Comparison of ENCODE assay signal across 8 mouse cellular contexts in the genomic region with DNA sequence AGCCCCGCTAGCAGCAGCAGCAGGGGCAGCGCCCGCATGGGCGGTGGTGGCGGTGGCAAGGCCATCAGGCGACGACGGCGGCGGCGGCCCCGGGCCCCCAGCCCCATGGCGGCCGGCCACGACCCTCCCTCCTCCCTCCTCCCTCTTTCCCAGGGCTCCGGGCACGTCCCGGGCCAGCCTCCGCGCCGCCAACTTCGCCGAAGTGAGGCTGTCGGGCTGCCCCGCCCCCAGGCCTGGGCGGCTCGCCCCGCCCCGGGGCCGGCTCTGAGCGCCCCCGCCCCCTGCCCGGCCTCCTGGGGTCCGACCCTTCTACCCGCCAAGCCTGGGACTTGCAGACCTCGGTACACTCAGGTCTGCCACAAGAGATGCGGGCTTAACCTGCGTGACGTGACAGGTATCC. TPM values are rescaled to one million over a fixed set of nuclear protein-coding genes. Genes with fewer than 3 reads are reported as not detected.
A peak's percentile ranks its signal among the peaks of the same experiment; 100 is the strongest.
DNase-seq lines count a peak whose midpoint lies in the region; ATAC-seq and TF ChIP-seq lines count a peak whose summit lies in the region.

A gene (minus strand): TSS at position 166 of the 400 bp plus-strand sequence.

- TF ChIP-seq EP300 in lung, postnatal 0 days (IDR thresholded peaks at IDR 0.05), result no peak

- DNase-seq in kidney, adult 11 months, result peak; percentile 26
- no peak for DNase-seq in kidney, adult 9 months
- peak; percentile 81 for DNase-seq in brain, embryonic 14.5 days (ENCODE audit: low read depth)
- peak; percentile 58 to 63 for DNase-seq in heart, adult 18-20 months
- DNase-seq in kidney, adult 18-20 months, result peak; percentile 59
- peak; percentile 67 for DNase-seq in lung, postnatal 0 days (ENCODE audit: low spot score)
- no peak for DNase-seq in frontal cortex, adult 2 months (ENCODE audit: extremely low spot score in 1 of 2, low spot score in 1 of 2)

- H3K36me3 ChIP-seq in lung, postnatal 0 days (ENCODE audit: insufficient read depth, low read length), result no peaks in the 10 kb centered on the region
- H3K36me3 ChIP-seq in stomach, embryonic 15.5 days, result no peaks in the 10 kb centered on the region

- H3K27ac ChIP-seq in lung, postnatal 0 days (ENCODE audit: low read length), result peak within 1 kb of the TSS; percentile 66
- peak within 1 kb of the TSS; percentile 93 for H3K27ac ChIP-seq in stomach, embryonic 15.5 days

- H3K27me3 ChIP-seq in lung, postnatal 0 days (replicated peaks; ENCODE audit: insufficient read depth, low read length), result peaks cover 4% of the 10 kb centered on the region; the same call in 1 of the 2 replicates
- no peaks in the 10 kb centered on the region for H3K27me3 ChIP-seq in stomach, embryonic 15.5 days (replicated peaks)

- H3K9me3 ChIP-seq in lung, postnatal 0 days (ENCODE audit: low read length), result no peaks in the 10 kb centered on the region
- H3K9me3 ChIP-seq in stomach, embryonic 15.5 days, result no peaks in the 10 kb centered on the region

- 2% methylated on average over 23 of the region's 39 CpGs for WGBS in lung, postnatal 0 days
- under 1% methylated on average over 32 of the region's 39 CpGs for WGBS in stomach, embryonic 15.5 days

- TF ChIP-seq POLR2A in brain, embryonic 14.5 days (IDR thresholded peaks at IDR 0.05; ENCODE audit: borderline replicate concordance, extremely low read depth, insufficient read depth, insufficient read length, poor library complexity, severe bottlenecking), result peak; percentile 51; the same call in 1 of the 2 replicates

- TF ChIP-seq CTCF in brain, embryonic 14.5 days (IDR thresholded peaks at IDR 0.05; ENCODE audit: borderline replicate concordance, extremely low read depth, insufficient read depth, insufficient read length), result no peak
- no peak for TF ChIP-seq CTCF in lung, postnatal 0 days (IDR thresholded peaks at IDR 0.05)

- H3K4me1 ChIP-seq in lung, postnatal 0 days (ENCODE audit: insufficient read depth, low read depth, low read length), result no peaks in the 10 kb centered on the region; the same call in 1 of the 2 replicates
- H3K4me1 ChIP-seq in stomach, embryonic 15.5 days, result peaks cover 34% of the 10 kb centered on the region

- H3K9ac ChIP-seq in lung, postnatal 0 days (replicated peaks; ENCODE audit: low read depth), result peak within 1 kb of the TSS; percentile 36
- peak within 1 kb of the TSS; percentile 73 for H3K9ac ChIP-seq in stomach, embryonic 15.5 days

- peak within 1 kb of the TSS; percentile 50 for H3K4me3 ChIP-seq in lung, postnatal 0 days (ENCODE audit: low read depth, low read length)
- H3K4me3 ChIP-seq in stomach, embryonic 15.5 days (replicated peaks), result peak within 1 kb of the TSS; percentile 78

- H3K4me2 ChIP-seq in lung, postnatal 0 days (replicated peaks; ENCODE audit: low read depth, low read length), result peak within 1 kb of the TSS; percentile 95
- H3K4me2 ChIP-seq in stomach, embryonic 15.5 days, result peak within 1 kb of the TSS; percentile 86

- ATAC-seq in lung, postnatal 0 days, result peak; percentile 32; the same call in 1 of the 2 replicates
- ATAC-seq in stomach, embryonic 15.5 days (ENCODE audit: insufficient read depth, low FRiP score, low read depth), result peak; percentile 63

RNA-seq across cellular contexts. Expression of the gene that starts here (rescaled TPM):
- 27.6 and 33.0 TPM in 2 replicates for polyA plus RNA-seq in brain, embryonic 14.5 days (2012; rRNA removed)
- 10 to 100 TPM; 20.5 to 24.5 TPM for total RNA-seq in heart, adult 18-20 months (2021)
- polyA plus RNA-seq in lung, postnatal 0 days (2015; fragmentation: Nextera tagmentation; extraction: Ambion mirVana), result 8.3 and 9.7 TPM in 2 replicates
- 13.1 and 14.2 TPM in 2 replicates for polyA plus RNA-seq in stomach, embryonic 15.5 days (2015; fragmentation: Nextera tagmentation; extraction: Ambion mirVana)
- polyA plus RNA-seq in frontal cortex, adult 2 months (2012; rRNA removed), result 7.1 and 9.5 TPM in 2 replicates

Comparison
In these comparisons a context has a peak if more than half of its experiments do, and no peak if none do; other contexts are left out.
1. DNase-seq: peak in kidney, adult 11 months (single experiment), brain, embryonic 14.5 days (single experiment), heart, adult 18-20 months (2 of 2), kidney, adult 18-20 months (single experiment) and lung, postnatal 0 days (single experiment); none in kidney, adult 9 months (single experiment) and frontal cortex, adult 2 months (0 of 2).